Mouse (Mus musculus): Measurements from ENCODE around the gene Bricd5. TPM values are rescaled to one million over a fixed set of nuclear protein-coding genes. Genes with fewer than 3 reads are reported as not detected.
A peak's percentile ranks its signal among the peaks of the same experiment; 100 is the strongest.
"Not testable (repeated sequence)": the region's sequence is repeated elsewhere in the genome, so short reads cannot be mapped to it uniquely, and the experiment has no call there.

The Bricd5 gene
- polyA plus RNA-seq, 1 experiment from 2014 or later, result not detected

- H3K36me3 ChIP-seq, result peaks cover 60% of the 10 kb centered on the region
- 75% methylated on average over 7 of the region's 7 CpGs for WGBS
- H3K4me3 ChIP-seq (replicated peaks), result no peak within 1 kb of the TSS
- H3K9me3 ChIP-seq, result no peaks in the 10 kb centered on the region
- ATAC-seq (ENCODE audit: insufficient read depth, low FRiP score, low read depth), result no peak
- H3K4me1 ChIP-seq, result no peaks in the 10 kb centered on the region
- no peak within 1 kb of the TSS for H3K4me2 ChIP-seq
- H3K9ac ChIP-seq, result no peak within 1 kb of the TSS
- H3K27me3 ChIP-seq (replicated peaks), result no peaks in the 10 kb centered on the region
- H3K27ac ChIP-seq, result no peak within 1 kb of the TSS; the same call in 1 of the 2 replicates
These were observed 31.0 kb upstream of the Bricd5 start, which contains the start of gene Dnase1l2 for GRCm38 (mm10) chr17:24442632-24443155. Gene Dnase1l2, minus strand, starts transcription at chr17:24443105.

GRCm38 (mm10) chr17:24443409-24443808 is 30.3 kb upstream of the Bricd5 start:
- no peak overlapping the region for H3K27ac ChIP-seq
- no peaks in the 10 kb centered on the region for H3K9me3 ChIP-seq
- H3K4me2 ChIP-seq, result no peak overlapping the region
- H3K4me1 ChIP-seq, result no peaks in the 10 kb centered on the region
- 88% methylated on average over 4 of the region's 4 CpGs for WGBS
- no peak for ATAC-seq (ENCODE audit: insufficient read depth, low FRiP score, low read depth)
- no peaks in the 10 kb centered on the region for H3K27me3 ChIP-seq (replicated peaks)
- peaks cover 62% of the 10 kb centered on the region for H3K36me3 ChIP-seq
- no peak overlapping the region for H3K9ac ChIP-seq
- no peak overlapping the region for H3K4me3 ChIP-seq (replicated peaks)

GRCm38 (mm10) chr17:24446590-24446989 is 27.1 kb upstream of the Bricd5 start:
- H3K9ac ChIP-seq, result no peak overlapping the region
- no peaks in the 10 kb centered on the region for H3K4me1 ChIP-seq
- no peak overlapping the region for H3K4me2 ChIP-seq
- H3K27ac ChIP-seq, result no peak overlapping the region
- WGBS, result 93% methylated on average over 8 of the region's 8 CpGs
- peaks cover 67% of the 10 kb centered on the region for H3K36me3 ChIP-seq
- no peaks in the 10 kb centered on the region for H3K27me3 ChIP-seq (replicated peaks)
- no peak for ATAC-seq (ENCODE audit: insufficient read depth, low FRiP score, low read depth)
- no peak overlapping the region for H3K4me3 ChIP-seq (replicated peaks)
- no peaks in the 10 kb centered on the region for H3K9me3 ChIP-seq

GRCm38 (mm10) chr17:24449507-24449906 is 24.2 kb upstream of the Bricd5 start:
- no peak for ATAC-seq (ENCODE audit: insufficient read depth, low FRiP score, low read depth)
- no peaks in the 10 kb centered on the region for H3K27me3 ChIP-seq (replicated peaks)
- no peak overlapping the region for H3K27ac ChIP-seq
- H3K4me2 ChIP-seq, result no peak overlapping the region
- no peak overlapping the region for H3K4me3 ChIP-seq (replicated peaks)
- no peak overlapping the region for H3K9ac ChIP-seq
- peaks cover 50% of the 10 kb centered on the region for H3K36me3 ChIP-seq
- peaks cover 10% of the 10 kb centered on the region; the same call in 1 of the 2 replicates for H3K4me1 ChIP-seq
- 85% methylated on average over 6 of the region's 6 CpGs for WGBS
- no peaks in the 10 kb centered on the region for H3K9me3 ChIP-seq

GRCm38 (mm10) chr17:24451220-24451619 is 22.5 kb upstream of the Bricd5 start:
- peaks cover 15% of the 10 kb centered on the region for H3K4me1 ChIP-seq
- no peak for ATAC-seq (ENCODE audit: insufficient read depth, low FRiP score, low read depth)
- no peak overlapping the region for H3K9ac ChIP-seq
- H3K9me3 ChIP-seq, result no peaks in the 10 kb centered on the region
- H3K4me2 ChIP-seq, result no peak overlapping the region
- no peak overlapping the region for H3K4me3 ChIP-seq (replicated peaks)
- H3K27ac ChIP-seq, result no peak overlapping the region
- 92% methylated on average over 6 of the region's 6 CpGs for WGBS
- H3K36me3 ChIP-seq, result peaks cover 38% of the 10 kb centered on the region
- H3K27me3 ChIP-seq (replicated peaks), result no peaks in the 10 kb centered on the region

- no peaks in the 10 kb centered on the region for H3K9me3 ChIP-seq
- H3K27ac ChIP-seq, result no peak overlapping the region
- no peaks in the 10 kb centered on the region for H3K27me3 ChIP-seq (replicated peaks)
- H3K9ac ChIP-seq, result no peak overlapping the region
- ATAC-seq (ENCODE audit: insufficient read depth, low FRiP score, low read depth), result no peak
- H3K4me3 ChIP-seq (replicated peaks), result no peak overlapping the region
- H3K4me1 ChIP-seq, result peaks cover 15% of the 10 kb centered on the region
- H3K4me2 ChIP-seq, result peak overlapping the region; percentile 69; the same call in 1 of the 2 replicates
- peaks cover 25% of the 10 kb centered on the region for H3K36me3 ChIP-seq
- 66% methylated on average over 2 of the region's 2 CpGs for WGBS
These were observed 20.3 kb upstream of the Bricd5 start for GRCm38 (mm10) chr17:24453372-24453771.

GRCm38 (mm10) chr17:24454218-24454755 is 19.4 kb upstream of the Bricd5 start:
- Histone ChIP-seq H3K36me3 (peaks cover 17% of the 10 kb centered on the region), H3K9ac (peak overlapping the region; percentile 97; the same call in 1 of the 2 replicates), H3K4me2 (peak overlapping the region; percentile 69), H3K27ac (peak overlapping the region; percentile 99), H3K27me3 (replicated peaks) (no peaks in the 10 kb centered on the region), H3K4me1 (peaks cover 15% of the 10 kb centered on the region), H3K9me3 (no peaks in the 10 kb centered on the region), H3K4me3 (replicated peaks) (peak overlapping the region; percentile 93)
- WGBS, result 1% methylated on average over 14 of the region's 14 CpGs
- ATAC-seq (ENCODE audit: insufficient read depth, low FRiP score, low read depth), result no peak

- Histone ChIP-seq H3K9me3 (no peaks in the 10 kb centered on the region), H3K4me2 (peak overlapping the region; percentile 69), H3K27me3 (replicated peaks) (no peaks in the 10 kb centered on the region), H3K36me3 (peaks cover 10% of the 10 kb centered on the region), H3K4me3 (replicated peaks) (peak overlapping the region; percentile 93), H3K27ac (peak overlapping the region; percentile 99), H3K4me1 (peaks cover 15% of the 10 kb centered on the region), H3K9ac (peak overlapping the region; percentile 97)
- ATAC-seq (ENCODE audit: insufficient read depth, low FRiP score, low read depth), result peak; percentile 94
- WGBS, result under 1% methylated on average over 67 of the region's 67 CpGs
These were observed 18.7 kb upstream of the Bricd5 start for GRCm38 (mm10) chr17:24454756-24455522.

GRCm38 (mm10) chr17:24455523-24456206 is 18.0 kb upstream of the Bricd5 start:
- Histone ChIP-seq H3K4me3 (replicated peaks) (peak overlapping the region; percentile 93), H3K4me2 (peak overlapping the region; percentile 42), H3K4me1 (peaks cover 15% of the 10 kb centered on the region), H3K27ac (peak overlapping the region; percentile 65)
- ATAC-seq (ENCODE audit: insufficient read depth, low FRiP score, low read depth), result peak; percentile 4; the same call in 1 of the 2 replicates
- H3K36me3 ChIP-seq; H3K27me3 ChIP-seq (replicated peaks); H3K9ac ChIP-seq; H3K9me3 ChIP-seq: not testable (repeated sequence)
- WGBS, result 47% methylated on average over 10 of the region's 10 CpGs

GRCm38 (mm10) chr17:24461580-24461979 is 12.1 kb upstream of the Bricd5 start:
- Histone ChIP-seq H3K9me3 (no peaks in the 10 kb centered on the region), H3K27me3 (replicated peaks) (no peaks in the 10 kb centered on the region), H3K4me2 (no peak overlapping the region), H3K4me3 (replicated peaks) (no peak overlapping the region), H3K27ac (no peak overlapping the region), H3K4me1 (no peaks in the 10 kb centered on the region), H3K9ac (no peak overlapping the region), H3K36me3 (no peaks in the 10 kb centered on the region)
- ATAC-seq (ENCODE audit: insufficient read depth, low FRiP score, low read depth), result no peak
- WGBS, result 73% methylated on average over 2 of the region's 2 CpGs

- Histone ChIP-seq H3K9ac (no peak overlapping the region), H3K27me3 (replicated peaks) (no peaks in the 10 kb centered on the region), H3K9me3 (no peaks in the 10 kb centered on the region), H3K4me1 (no peaks in the 10 kb centered on the region), H3K4me2 (no peak overlapping the region), H3K36me3 (no peaks in the 10 kb centered on the region), H3K4me3 (replicated peaks) (no peak overlapping the region), H3K27ac (no peak overlapping the region)
- no peak for ATAC-seq (ENCODE audit: insufficient read depth, low FRiP score, low read depth)
- WGBS, result 81% methylated on average over 1 of the region's 1 CpGs
These were observed 10.8 kb upstream of the Bricd5 start for GRCm38 (mm10) chr17:24462932-24463331.
